Mouse (Mus musculus) small intestine, adult 10 weeks (tissue): Measurements from ENCODE around the gene Olfr689. TPM values are rescaled to one million over a fixed set of nuclear protein-coding genes. Genes with fewer than 3 reads are reported as not detected.

Experiments
- polyA plus RNA-seq: library from polyadenylated mRNA; stranded (reverse); fragments of 350-450 nt; fragmentation: Illumina TruSeq; extraction: RNeasy Lipid Tissue Mini Kit (QIAGEN cat#74804); gene quantifications from one replicate; pipeline ENCODE4 v1.2.3, GENCODE M21; 2014; ENCODE audit warnings: low replicate concordance

The Olfr689 gene
- polyA plus RNA-seq = not detected

DNA sequence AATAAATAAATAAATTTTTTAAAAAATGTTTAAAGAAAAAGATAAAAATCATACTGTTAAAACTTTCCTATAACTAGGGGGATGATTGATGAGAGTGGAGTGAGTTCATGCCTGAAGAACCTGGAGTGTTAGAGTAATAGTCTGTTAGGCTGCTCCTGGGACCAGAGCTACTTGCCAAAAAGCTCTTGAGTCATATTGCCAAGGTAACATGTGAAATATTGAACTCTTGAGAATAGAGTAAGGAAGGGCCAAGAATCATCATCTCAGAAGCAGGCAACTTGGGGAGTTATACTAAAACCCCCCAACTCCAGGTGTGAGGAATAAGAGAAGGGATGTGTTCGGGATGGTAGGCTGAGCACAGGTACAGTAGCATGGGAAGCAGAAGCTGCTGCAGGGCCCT is at the start of gene Olfr689:
Gene Olfr689 (plus strand): TSS at position 301 of the 400 bp plus-strand sequence.

GRCm38 (mm10) chr7:105287795-105288194 is 23.2 kb upstream of the Olfr689 start, which contains the start of gene Olfr688:
Gene Olfr688 (plus strand): TSS chr7:105288095.

DNA sequence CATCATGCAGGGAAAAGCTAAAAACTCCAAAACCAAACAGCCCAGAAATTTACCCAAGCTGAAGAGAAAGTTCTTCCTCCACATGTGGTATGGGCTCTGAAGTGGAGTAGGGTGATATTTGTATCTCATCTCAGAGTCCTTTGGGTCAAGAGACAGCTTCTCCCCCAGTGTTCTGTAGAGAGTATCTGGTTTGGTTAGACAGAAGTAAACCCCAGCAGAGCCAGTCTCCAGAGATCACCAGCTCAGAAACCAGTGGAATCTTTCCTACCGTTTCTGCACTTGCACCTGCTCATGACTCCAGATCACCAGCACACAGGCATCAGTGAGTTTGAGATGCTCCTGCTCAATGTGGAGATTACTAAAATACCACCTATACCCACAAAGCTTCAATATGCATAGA is 23.0 kb downstream of the Olfr689 start, which contains the start of gene Olfr690:
Gene Olfr690 (minus strand): TSS at position 101 of the 400 bp plus-strand sequence.

DNA sequence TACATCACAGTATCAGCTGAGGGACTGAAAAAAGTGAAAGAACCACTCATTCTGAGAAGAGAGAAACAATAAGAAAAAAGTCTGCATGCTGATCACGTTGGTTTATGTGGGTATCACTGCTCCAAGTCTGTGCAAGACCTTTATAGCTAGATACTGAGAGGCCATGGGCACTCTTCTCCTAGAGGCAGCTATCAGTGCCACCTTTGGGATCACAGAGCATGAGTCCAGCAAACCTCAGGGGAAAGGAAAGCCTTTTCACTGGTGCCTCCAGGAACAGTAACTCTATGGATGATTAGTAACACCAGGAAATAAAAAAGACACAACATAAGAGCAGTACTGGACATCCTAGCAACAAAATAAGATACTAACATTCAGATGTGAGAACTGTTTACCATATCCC is 31.2 kb downstream of the Olfr689 start, which contains the start of gene Olfr691:
Gene Olfr691 (minus strand): TSS at position 101 of the 400 bp plus-strand sequence.

GRCm38 (mm10) chr7:105367930-105368329 is 57.0 kb downstream of the Olfr689 start, which contains the start of gene Olfr692:
Gene Olfr692 (plus strand): TSS chr7:105368230.

Other genes starting within 250 kb of the Olfr689 start
- gene Olfr678, start 246.7 kb upstream of the Olfr689 start, polyA plus RNA-seq = not detected
- gene Olfr679, start 230.0 kb upstream of the Olfr689 start, polyA plus RNA-seq = not detected
- gene Olfr680-ps1, start 218.3 kb upstream of the Olfr689 start, polyA plus RNA-seq = not detected
- gene Olfr681, start 194.3 kb upstream of the Olfr689 start, polyA plus RNA-seq = not detected
- gene Olfr683, start 164.2 kb upstream of the Olfr689 start, polyA plus RNA-seq = not detected
- gene Olfr684, start 147.5 kb upstream of the Olfr689 start, polyA plus RNA-seq = not detected
- not detected for gene Olfr685, start 125.2 kb upstream of the Olfr689 start, polyA plus RNA-seq
- gene Olfr686, start 103.7 kb upstream of the Olfr689 start, polyA plus RNA-seq = not detected
- gene Olfr688, start 23.1 kb upstream of the Olfr689 start, polyA plus RNA-seq = not detected
- gene Olfr690, start 22.9 kb downstream of the Olfr689 start, polyA plus RNA-seq = not detected
- not detected for gene Olfr691, start 31.1 kb downstream of the Olfr689 start, polyA plus RNA-seq
- not detected for gene Olfr692, start 57.1 kb downstream of the Olfr689 start, polyA plus RNA-seq
- not detected for gene Gm5901, start 63.9 kb downstream of the Olfr689 start, polyA plus RNA-seq
- 44.8 TPM for gene Fam160a2, start 88.9 kb downstream of the Olfr689 start, polyA plus RNA-seq
- gene Cnga4, start 93.4 kb downstream of the Olfr689 start, polyA plus RNA-seq = not detected
- gene Cckbr, start 114.6 kb downstream of the Olfr689 start, polyA plus RNA-seq = not detected
- 1.9 TPM for gene Cavin3, start 171.1 kb downstream of the Olfr689 start, polyA plus RNA-seq
- gene Smpd1, start 243.2 kb downstream of the Olfr689 start, polyA plus RNA-seq = 0.33 TPM